Mouse (Mus musculus): ENCODE measurements at regions not wholly inside any gene's neighbourhood (a gene's known extent, or its start where the extent isn't known, plus 50 kb on each side); places are given as distances from the start of the nearest gene placed in this dataset.

GRCm38 (mm10) chr13:51968796-51969195, 122.3 kb downstream of the Gadd45g start:
- TF ChIP-seq CTCF (IDR thresholded peaks at IDR 0.05; ENCODE audit: insufficient read depth, low read depth, low read length) (no peak), POLR2A (IDR thresholded peaks at IDR 0.05; ENCODE audit: insufficient read depth, low read depth, low read length) (no peak)

Measured in olfactory bulb, adult 2 months (tissue).